Mouse (Mus musculus) adrenal gland, postnatal 36 days (tissue): ENCODE data around the gene Rgs6. TPM values are rescaled to one million over a fixed set of nuclear protein-coding genes. Genes with fewer than 3 reads are reported as not detected.

ENCODE experiments used
- DNase-seq, 2 experiments: peaks; one replicate each; pipeline ENCODE4 v3.0.0; 2021; ENCODE audit warnings: mixed read lengths in 1 of 2
- total RNA-seq, 2 experiments: library from RNA; stranded (reverse); gene quantifications; 2 replicates each; pipeline ENCODE4 v1.2.3; 2021

Gene Rgs6
- total RNA-seq, 2 experiments from 2014 or later, result 0.66 to 0.79 TPM

- no peak for DNase-seq
Observed at GRCm38 (mm10) chr12:83092001-83092400, 503.9 kb downstream of the Rgs6 start.

DNA sequence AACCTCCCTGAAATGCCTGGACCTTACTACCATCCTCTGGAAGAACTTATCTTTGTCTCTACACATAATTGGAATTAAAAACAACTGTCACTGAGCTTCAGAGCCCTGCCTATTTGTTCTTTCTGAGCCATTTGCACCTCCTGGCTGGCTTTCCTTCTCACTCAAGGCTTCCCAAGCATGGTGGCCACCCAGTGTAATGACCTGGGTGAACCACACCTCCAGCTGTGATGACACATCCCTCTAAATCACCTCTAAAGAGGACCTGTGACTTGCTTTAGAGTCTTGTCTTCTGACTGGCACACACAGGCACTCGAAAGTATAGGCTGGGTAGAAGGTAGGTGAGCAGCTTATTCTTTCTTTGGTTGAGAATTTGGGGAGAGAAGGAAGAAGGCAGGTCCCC lies 509.7 kb downstream of the Rgs6 start:
- no peak for DNase-seq

DNA sequence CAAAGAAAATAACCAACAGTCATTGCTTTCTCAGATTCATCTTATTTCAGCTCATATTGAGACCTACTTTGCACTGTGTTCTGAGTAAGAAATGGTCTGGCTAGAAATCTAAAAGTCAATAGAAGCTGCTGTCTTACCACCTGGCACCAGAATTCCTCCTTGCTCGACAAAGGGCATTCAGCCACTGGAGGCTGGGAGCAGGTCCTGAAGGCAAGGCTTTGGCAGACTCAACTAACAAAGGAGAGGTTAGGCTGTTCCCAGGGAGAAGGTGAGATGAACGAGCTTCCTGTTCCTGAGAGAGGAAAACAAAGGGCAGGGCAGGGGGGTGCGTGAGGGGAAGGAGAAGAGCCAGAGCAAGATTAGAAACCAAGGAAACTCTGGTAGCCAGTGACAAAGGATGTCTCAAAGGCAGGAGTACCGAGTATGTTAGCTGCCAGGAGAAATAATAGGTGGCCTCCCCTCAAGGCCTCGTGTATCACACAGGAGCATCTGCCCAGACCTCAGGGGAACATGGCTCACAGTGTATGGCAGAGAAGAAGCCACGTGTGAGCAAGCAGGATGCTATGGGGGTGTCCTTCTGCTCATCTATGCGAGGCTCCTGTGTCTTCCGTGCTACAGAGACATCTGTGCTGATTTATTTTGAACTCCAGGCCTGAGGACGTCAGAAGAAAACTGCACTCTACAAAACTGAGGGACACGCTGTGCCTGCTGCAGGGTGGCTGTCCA lies 510.7 kb downstream of the Rgs6 start:
- no peak for DNase-seq

DNA sequence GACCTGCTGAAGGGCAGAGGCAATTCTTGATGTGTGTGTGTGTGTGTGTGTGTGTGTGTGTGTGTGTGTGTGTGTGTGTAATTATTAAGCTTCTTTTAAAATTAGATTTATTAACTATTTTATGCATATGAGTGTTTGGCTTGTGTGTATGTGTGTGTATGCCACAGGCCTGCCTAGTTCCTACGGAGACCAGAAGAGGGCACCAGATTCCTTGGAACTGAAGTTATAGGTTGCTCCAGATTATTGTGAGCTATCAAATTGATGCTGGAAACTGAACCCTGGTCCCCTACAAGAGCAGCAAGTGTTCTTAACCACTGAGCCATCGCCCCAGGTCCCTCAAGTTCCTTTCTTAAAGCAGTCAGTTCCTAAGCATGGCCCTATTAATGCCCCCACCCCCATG lies 511.8 kb downstream of the Rgs6 start:
- DNase-seq, result no peak

- DNase-seq, result peak; percentile 78 to 84
Observed at GRCm38 (mm10) chr12:83100413-83100812, 512.3 kb downstream of the Rgs6 start.

- no peak for DNase-seq
Observed at GRCm38 (mm10) chr12:83100848-83101247, 512.8 kb downstream of the Rgs6 start.

- peak in 1 of 2 experiments; percentile 22 for DNase-seq
Observed at GRCm38 (mm10) chr12:83105514-83106119, 517.5 kb downstream of the Rgs6 start.

DNA sequence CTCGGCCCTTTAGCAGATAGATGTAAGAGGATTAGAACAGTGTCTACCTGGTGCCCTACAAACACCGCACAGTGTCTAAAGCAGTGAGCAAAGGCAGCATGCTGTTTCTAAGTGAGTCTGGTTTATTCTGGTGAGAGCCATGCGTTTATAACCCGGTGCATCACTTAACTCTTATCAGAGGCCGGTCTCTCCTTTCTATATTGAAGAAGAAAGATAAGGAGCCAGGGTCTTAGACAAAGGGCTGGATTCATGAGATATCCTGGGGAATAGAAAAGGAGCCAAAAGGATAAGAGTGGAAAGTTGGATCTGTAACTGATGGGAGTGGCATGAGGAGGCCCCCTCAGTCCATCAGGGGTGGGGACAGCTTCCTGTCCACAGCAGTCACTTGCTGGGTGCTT lies 518.0 kb downstream of the Rgs6 start:
- DNase-seq, result no peak

GRCm38 (mm10) chr12:83109486-83109885 lies 521.4 kb downstream of the Rgs6 start:
- DNase-seq, result no peak

DNA sequence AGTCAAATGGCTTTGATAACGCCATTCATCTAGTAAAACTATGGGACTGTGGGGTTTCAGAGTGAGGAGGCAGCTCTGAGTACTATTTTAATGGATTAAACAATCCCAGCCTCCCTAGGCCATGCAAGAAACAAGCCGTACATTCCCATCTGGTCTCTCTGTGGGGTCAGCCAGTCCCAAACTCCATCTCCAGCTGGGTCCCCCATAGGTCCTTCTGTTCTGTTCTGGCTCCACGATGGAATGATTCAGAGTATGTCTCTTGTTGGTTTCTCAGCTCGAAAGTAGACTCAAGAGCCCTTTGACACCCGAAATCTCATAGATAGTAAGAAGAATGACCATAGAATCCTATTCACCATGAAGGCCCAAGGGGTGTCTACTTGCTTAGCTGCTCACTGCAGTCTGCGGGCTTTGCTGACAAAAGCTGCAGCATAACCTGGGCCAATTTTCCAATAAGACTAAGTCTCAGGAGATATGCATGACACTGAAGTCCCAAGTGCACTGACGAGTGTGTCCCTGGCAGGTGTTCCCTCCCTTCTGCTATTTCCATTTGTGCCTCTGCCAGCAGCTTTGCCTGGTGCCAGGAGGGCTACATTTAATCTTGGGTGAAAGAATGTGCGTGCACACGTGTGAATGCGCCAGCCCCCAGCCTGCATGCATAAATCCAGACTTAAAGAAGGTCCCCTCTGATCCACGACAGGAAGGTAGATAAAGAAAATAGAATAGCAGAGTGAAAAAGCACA lies 522.0 kb downstream of the Rgs6 start:
- DNase-seq, result no peak

- DNase-seq, result no peak
Observed at GRCm38 (mm10) chr12:83110711-83111110, 522.6 kb downstream of the Rgs6 start.

DNA sequence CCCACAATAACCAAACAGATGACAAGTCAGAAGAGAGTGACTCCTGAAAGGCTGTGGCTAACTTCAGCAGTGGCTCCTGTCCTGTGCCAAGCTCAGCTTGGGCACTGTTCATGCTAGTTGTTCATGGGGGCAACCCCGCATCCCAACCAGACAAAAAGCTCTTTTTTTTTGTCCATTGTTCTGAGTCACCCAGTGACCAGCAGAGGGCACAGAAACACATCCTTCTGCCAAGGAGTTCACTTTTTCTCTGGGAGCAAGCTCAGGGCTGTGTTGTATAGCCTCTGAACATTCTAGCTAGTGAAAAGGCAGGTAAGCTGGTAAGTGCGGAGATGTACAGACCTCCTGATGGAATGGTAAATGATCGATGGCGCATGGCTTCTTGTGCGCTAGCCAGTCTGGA lies 524.2 kb downstream of the Rgs6 start:
- DNase-seq, result peak in 1 of 2 experiments; percentile 15

DNA sequence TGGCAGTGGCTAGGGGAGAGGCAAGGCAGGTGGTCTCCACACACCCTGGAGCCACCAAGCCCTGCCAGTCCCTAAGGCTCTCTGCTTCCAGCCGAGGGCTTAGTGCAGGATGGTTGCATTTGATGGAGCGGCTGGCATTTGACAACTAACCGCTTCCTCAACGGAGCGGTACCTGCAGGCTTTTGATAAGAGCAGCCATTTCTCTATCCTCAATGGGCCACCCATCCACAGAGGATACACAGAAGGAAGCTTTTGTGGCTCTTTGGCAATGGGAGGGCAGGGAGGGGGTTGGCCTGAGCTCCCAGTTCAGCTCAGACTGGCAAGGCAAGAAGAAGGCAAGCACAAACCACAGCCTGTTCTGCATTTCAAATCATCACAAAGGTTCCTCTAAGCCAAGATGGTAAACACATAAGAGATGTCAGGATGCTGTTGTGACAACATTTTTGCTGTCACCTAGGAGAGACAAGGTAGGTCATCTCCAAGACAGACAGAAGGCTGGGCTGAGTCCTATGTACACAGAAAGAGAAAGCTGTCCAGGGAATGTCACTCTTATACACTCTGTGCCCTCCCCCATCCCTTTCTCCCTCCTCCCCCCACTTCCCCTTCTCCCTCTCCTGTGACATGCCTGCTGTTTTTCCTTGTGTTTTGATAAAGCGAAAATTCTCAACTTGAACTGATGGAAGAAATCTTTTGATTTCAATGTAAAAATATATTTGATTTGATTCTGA lies 525.0 kb downstream of the Rgs6 start:
- DNase-seq, result no peak

GRCm38 (mm10) chr12:83113971-83114370 lies 525.9 kb downstream of the Rgs6 start:
- no peak for DNase-seq

- peak; percentile 69 to 80 for DNase-seq
Observed at GRCm38 (mm10) chr12:83114396-83115053, 526.4 kb downstream of the Rgs6 start.

- no peak for DNase-seq
Observed at GRCm38 (mm10) chr12:83124111-83124510, 536.0 kb downstream of the Rgs6 start.

DNA sequence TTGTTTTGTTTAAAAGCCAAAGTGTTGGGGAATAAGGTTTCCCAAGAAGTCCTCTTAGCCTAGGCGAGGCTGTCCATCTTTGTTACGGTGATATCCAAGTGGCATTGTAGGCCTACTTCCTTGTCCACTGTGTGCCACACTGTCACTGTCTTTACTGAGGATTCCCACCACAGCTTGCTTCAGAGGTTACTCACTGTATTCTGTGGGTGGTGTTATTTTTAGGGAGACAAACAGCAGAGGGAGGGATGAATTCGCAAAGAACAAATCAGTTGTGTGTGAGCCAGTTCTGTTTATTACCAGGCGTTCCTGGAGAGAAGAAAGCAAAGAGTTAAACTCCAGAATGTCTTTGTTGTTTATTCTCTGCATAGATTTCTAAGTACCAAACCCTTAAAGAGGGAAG lies 537.2 kb downstream of the Rgs6 start:
- DNase-seq, result no peak

GRCm38 (mm10) chr12:83126923-83127322 lies 538.8 kb downstream of the Rgs6 start:
- DNase-seq, result no peak

- DNase-seq, result no peak
Observed at GRCm38 (mm10) chr12:83127955-83128354, 539.9 kb downstream of the Rgs6 start.

- peak in 1 of 2 experiments; percentile 41 for DNase-seq
Observed at GRCm38 (mm10) chr12:83128606-83129005, 540.5 kb downstream of the Rgs6 start.

DNA sequence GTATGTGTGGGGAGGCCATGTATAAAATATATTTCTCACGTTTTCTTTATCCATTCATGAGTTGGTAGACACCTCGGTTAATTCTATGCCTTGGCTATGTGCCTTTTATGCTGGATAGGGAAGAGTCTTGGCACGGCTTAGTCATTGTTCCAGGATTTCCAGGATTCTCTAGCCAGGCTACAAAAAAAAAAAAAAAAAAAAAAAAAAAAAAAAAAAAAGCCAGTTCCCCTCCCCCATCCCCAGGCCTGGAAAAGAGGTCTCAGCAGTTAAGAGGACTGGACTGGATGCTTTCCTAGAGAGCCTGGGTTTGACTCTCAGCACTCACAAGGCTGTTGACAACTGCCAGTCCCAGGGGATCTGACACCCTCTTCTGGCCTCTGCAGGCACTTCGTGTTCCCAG lies 543.3 kb downstream of the Rgs6 start:
- no peak for DNase-seq

- DNase-seq, result peak; percentile 38 to 61
Observed at GRCm38 (mm10) chr12:83133827-83134226, 545.7 kb downstream of the Rgs6 start.
